Mouse (Mus musculus): ENCODE data around the gene Kcnn4.

GRCm38 (mm10) chr7:24376456-24376855, 6.4 kb downstream of the Kcnn4 start:
- TF ChIP-seq CTCF (IDR thresholded peaks at IDR 0.05; ENCODE audit: insufficient read depth, low read length): no peak
- TF ChIP-seq POLR2A (IDR thresholded peaks at IDR 0.05; ENCODE audit: borderline replicate concordance, extremely low read depth, low read depth, low read length): no peak
